Mouse (Mus musculus) testis, adult 2 months (tissue): ENCODE measurements around the gene Pard3b. TPM values are rescaled to one million over a fixed set of nuclear protein-coding genes. Genes with fewer than 3 reads are reported as not detected.

Experiments used
- H3K27ac ChIP-seq: fragments of 200-500 bp; 2 replicates; pipeline ENCODE4 v1.5.1; 2012; ENCODE audit warnings: low read depth, low read length; ENCODE audit not compliant: control insufficient read depth, insufficient read depth
- H3K27me3 ChIP-seq: fragments of 200-500 bp; 2 replicates; pipeline ENCODE4 v1.6.1; 2012; ENCODE audit warnings: mild to moderate bottlenecking, low read length, moderate library complexity; ENCODE audit not compliant: control insufficient read depth, insufficient read depth
- H3K36me3 ChIP-seq: fragments of 200-500 bp; 2 replicates; pipeline ENCODE4 v1.6.1; 2012; ENCODE audit warnings: mild to moderate bottlenecking, low read length; ENCODE audit not compliant: control insufficient read depth, insufficient read depth
- H3K4me1 ChIP-seq: fragments of 200-500 bp; 2 replicates; pipeline ENCODE4 v1.6.1; 2012; ENCODE audit warnings: low read length; ENCODE audit not compliant: control insufficient read depth, insufficient read depth
- H3K4me3 ChIP-seq: fragments of 200-500 bp; 2 replicates; pipeline ENCODE4 v1.5.1; 2012; ENCODE audit warnings: low read depth, mild to moderate bottlenecking, low read length, moderate library complexity, mixed read lengths; ENCODE audit not compliant: control insufficient read depth
- CTCF ChIP-seq: fragments of 200-500 bp; IDR thresholded peaks from 2 replicates; pipeline ENCODE4 v1.5.1; 2012; ENCODE audit warnings: low read depth, mild to moderate bottlenecking, inconsistent platforms, low read length, moderate library complexity; ENCODE audit not compliant: control insufficient read depth, insufficient read depth, insufficient replicate concordance
- POLR2A ChIP-seq: fragments of 200-500 bp; IDR thresholded peaks from 2 replicates; pipeline ENCODE4 v1.6.1; 2012; ENCODE audit warnings: low read depth, mild to moderate bottlenecking, inconsistent platforms, low read length, moderate library complexity; ENCODE audit not compliant: control insufficient read depth
- polyA plus RNA-seq: library from polyadenylated mRNA; depleted of rRNA; stranded (reverse); fragments of >200 nt; gene quantifications from 2 replicates; pipeline ENCODE4 v1.2.3, GENCODE M21; 2012

Gene Pard3b
- polyA plus RNA-seq, 1 experiment, result 1.3 TPM

GRCm38 (mm10) chr1:62436304-62436703 lies 797.7 kb downstream of the Pard3b start:
- TF ChIP-seq POLR2A (no peak), CTCF (no peak)
- Histone ChIP-seq H3K4me1 (no peaks in the 10 kb centered on the region), H3K36me3 (no peaks in the 10 kb centered on the region), H3K27me3 (no peaks in the 10 kb centered on the region), H3K27ac (no peak overlapping the region), H3K4me3 (no peak overlapping the region)

GRCm38 (mm10) chr1:62437493-62437892 lies 798.9 kb downstream of the Pard3b start:
- H3K27me3 ChIP-seq, result no peaks in the 10 kb centered on the region
- H3K4me1 ChIP-seq, result no peaks in the 10 kb centered on the region
- no peaks in the 10 kb centered on the region for H3K36me3 ChIP-seq
- no peak overlapping the region for H3K4me3 ChIP-seq
- no peak overlapping the region for H3K27ac ChIP-seq
- no peak for TF ChIP-seq CTCF
- no peak for TF ChIP-seq POLR2A

DNA sequence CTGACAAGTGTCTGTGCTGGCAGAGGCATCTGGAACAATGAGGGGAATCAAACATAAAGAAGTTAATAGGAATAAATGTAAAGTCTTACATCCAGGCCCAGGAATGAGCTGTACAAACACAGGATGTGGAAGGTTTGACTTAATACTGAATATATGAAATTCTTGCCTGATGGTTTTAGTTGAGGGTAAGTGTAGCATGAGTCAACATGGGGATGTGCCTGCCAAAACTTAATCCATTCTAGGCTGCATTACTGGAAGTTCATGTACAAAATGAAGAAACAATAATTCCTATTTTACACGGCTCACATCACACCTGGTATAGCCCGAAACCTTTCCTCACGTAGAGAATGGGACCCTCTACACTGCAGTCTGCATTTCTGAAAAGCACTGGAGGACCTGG lies 805.8 kb downstream of the Pard3b start:
- no peak overlapping the region for H3K27ac ChIP-seq
- H3K27me3 ChIP-seq, result no peaks in the 10 kb centered on the region
- no peak for TF ChIP-seq POLR2A
- no peak for TF ChIP-seq CTCF
- no peaks in the 10 kb centered on the region for H3K4me1 ChIP-seq
- no peak overlapping the region for H3K4me3 ChIP-seq
- H3K36me3 ChIP-seq, result no peaks in the 10 kb centered on the region

DNA sequence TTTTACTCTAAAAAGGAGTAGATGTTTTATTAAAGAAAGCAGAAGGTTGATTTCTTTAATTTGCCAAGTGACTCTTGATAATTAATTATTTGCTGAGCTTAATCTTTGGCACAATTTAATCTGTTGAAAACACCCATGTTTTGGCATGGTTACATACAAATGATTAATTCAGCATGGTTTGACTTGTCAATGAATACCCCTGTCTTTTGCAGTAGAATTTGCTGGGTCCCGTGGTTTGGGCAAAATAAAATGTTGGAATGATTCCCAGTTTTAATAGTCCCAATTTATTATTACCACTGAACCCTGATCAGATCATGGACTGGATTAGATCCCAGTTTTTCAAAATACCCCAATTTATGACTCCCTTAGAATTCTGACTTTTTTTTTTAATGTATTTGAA lies 808.2 kb downstream of the Pard3b start:
- Histone ChIP-seq H3K36me3 (no peaks in the 10 kb centered on the region), H3K4me3 (no peak overlapping the region)
- TF ChIP-seq CTCF, result no peak
- no peak for TF ChIP-seq POLR2A

DNA sequence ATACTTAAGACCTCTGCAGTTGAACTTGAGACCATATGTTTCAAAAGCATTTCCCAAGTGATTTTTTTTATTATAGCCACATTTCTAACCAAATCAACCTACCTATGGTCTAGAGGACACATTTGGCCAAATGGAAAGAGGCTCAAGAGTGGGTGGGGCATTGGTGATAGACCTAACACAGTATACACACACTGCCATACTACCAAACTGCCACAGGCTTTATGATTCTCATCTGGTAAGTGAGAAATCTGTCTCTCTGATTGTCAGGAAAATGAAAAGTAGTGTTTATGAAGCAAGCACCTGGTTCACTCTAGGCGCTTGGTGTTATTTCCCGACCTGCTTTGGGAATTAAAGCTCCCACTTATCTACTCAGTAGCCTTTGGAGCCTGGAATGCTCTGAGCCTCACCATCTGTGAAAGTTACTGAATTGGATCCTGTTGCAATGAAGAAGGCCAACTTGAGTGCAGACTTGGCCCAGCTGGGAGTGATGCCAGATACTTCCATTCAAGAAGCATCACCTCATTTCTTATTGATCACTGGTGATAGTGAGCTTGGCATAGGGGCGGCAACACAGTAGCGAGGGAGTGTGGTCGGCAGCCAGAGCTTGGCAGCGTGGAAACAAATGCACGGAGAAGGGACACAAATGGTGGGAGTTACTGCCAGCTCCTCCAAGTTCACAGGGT lies 810.7 kb downstream of the Pard3b start:
- H3K4me1 ChIP-seq, result no peaks in the 10 kb centered on the region
- TF ChIP-seq CTCF (no peak), POLR2A (no peak)
- H3K36me3 ChIP-seq, result no peaks in the 10 kb centered on the region

More for the DNA sequence above, 808.2 kb downstream of the Pard3b start:
- Histone ChIP-seq H3K27me3 (no peaks in the 10 kb centered on the region), H3K27ac (no peak overlapping the region), H3K4me1 (no peaks in the 10 kb centered on the region)

GRCm38 (mm10) chr1:62465536-62465935 lies 826.9 kb downstream of the Pard3b start:
- no peak overlapping the region for H3K27ac ChIP-seq
- H3K27me3 ChIP-seq, result no peaks in the 10 kb centered on the region
- no peak overlapping the region for H3K4me3 ChIP-seq
- H3K4me1 ChIP-seq, result no peaks in the 10 kb centered on the region
- H3K36me3 ChIP-seq, result no peaks in the 10 kb centered on the region
- TF ChIP-seq POLR2A, result no peak
- TF ChIP-seq CTCF, result no peak

More for the DNA sequence above, 810.7 kb downstream of the Pard3b start:
- no peak overlapping the region for H3K27ac ChIP-seq
- H3K4me3 ChIP-seq, result no peak overlapping the region
- H3K27me3 ChIP-seq, result no peaks in the 10 kb centered on the region

DNA sequence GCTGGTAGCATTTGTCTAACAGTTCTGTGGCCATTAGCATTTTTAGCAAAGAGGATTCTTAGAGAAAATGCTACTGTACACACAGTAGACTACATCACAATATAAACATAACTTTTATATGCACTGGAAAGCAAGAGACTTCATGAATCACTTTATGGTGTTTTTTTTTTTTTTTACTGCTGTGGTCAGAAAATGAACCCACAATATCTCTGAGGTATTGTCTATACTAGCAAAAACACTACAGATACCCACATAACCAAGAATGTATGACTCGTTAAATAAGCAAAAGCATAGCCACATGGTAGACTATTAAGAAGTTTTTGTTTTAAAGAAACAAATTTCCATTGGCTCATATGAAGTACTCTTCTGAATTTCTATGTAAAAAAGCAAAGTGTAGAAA lies 827.9 kb downstream of the Pard3b start:
- Histone ChIP-seq H3K4me1 (no peaks in the 10 kb centered on the region), H3K27me3 (no peaks in the 10 kb centered on the region), H3K4me3 (no peak overlapping the region), H3K27ac (no peak overlapping the region), H3K36me3 (no peaks in the 10 kb centered on the region)
- TF ChIP-seq POLR2A, result no peak
- no peak for TF ChIP-seq CTCF
